Mouse (Mus musculus) naive thymus-derived CD4-positive, alpha-beta T cell, adult 2 months (primary cell): ENCODE measurements around the gene Stx18.

Experiments
- DNase-seq: peaks from one replicate; pipeline ENCODE4 v3.0.0-alpha.2; 2011; ENCODE audit warnings: low read depth

Stx18 gene

DNA sequence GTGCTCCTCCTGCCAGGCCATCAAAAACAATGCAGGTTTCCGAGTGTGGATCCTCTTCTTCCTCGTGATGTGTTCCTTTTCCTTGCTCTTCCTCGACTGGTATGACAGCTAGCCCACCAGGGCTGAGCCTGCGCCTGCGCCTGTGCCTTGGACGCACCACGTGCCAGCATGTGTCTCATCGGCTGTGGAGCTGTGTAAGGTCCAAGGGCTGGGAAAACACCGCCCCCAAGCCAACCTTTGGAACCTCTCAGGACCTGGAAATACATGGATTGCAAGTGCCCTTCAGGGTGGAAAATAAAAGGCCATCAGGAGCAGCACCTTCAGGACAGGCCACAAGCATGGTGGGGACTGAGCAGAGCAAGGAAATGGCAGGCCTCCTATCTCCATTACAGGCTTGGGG, 97.7 kb downstream of the Stx18 start:
- DNase-seq: no peak

- no peak for DNase-seq
These were observed 98.6 kb downstream of the Stx18 start for GRCm38 (mm10) chr5:38137163-38137562.

DNA sequence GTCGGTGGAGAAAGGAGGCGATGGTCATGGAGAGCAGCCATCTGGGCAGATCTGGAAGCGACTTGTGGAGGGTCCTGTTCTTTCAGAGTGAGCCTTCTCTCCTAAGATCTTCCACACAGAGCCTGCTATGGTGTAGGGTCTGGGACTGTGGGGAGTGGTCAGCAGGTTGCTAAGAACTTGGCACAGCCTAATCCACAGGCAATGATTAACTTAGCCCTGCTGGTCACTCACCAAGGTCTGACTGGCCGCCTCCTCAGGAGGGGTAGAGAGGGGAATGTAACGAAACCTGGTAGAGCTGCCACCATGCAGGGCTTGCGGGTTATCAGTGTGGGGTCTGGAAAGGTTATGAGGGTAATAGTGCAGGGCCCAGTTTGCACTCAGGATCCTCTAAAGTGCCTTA, 102.4 kb downstream of the Stx18 start:
- no peak for DNase-seq

DNA sequence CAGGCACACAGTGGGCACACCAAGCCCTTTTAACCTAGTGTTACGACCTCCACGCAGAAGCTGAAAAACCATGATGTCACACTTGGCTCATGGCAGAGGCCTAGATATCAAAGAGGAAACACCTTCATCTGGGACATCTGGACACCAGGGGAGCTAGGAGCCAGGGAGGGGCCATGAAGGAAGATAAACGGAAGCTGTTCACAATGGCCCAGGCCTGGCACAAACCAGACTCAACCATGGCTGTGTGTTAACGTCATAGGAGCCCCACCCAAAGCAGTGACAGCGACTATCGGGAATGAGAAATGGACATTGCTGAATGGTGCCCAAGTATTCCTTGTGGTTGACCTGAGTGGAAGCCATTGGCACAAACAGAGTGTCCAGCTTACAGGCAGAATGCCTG, 108.0 kb downstream of the Stx18 start:
- DNase-seq: no peak

GRCm38 (mm10) chr5:38151264-38151663, 112.7 kb downstream of the Stx18 start:
- DNase-seq: no peak

- DNase-seq: no peak
These were observed 113.9 kb downstream of the Stx18 start for GRCm38 (mm10) chr5:38152201-38153108.

- no peak for DNase-seq
These were observed 115.1 kb downstream of the Stx18 start for GRCm38 (mm10) chr5:38153636-38154035.

DNA sequence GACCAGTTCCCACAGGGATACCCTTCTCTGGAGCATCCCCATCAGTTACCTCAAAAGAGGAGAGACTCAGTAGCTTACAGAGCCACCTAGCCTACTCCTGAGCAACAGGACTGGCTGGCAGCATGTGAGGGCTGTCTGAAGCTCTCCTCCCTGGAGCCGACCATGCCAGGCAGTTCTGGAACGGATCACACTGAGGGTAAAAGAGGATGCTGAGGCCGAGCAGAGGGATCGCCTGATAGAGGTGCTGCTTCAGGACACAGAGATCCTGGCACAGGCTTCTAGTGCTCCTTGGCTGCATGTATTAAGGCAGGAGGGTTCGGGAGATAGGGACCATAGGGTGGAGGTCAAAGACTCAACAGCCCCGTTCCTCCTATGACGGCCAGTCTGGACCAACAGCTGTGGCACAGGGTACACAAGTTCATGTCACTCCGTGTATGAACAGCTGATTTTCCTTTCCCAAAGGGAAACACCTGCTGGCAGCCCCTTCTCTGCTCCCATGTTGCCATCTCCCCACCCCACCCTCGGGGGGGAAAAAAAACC, 119.0 kb downstream of the Stx18 start:
- DNase-seq: no peak

DNA sequence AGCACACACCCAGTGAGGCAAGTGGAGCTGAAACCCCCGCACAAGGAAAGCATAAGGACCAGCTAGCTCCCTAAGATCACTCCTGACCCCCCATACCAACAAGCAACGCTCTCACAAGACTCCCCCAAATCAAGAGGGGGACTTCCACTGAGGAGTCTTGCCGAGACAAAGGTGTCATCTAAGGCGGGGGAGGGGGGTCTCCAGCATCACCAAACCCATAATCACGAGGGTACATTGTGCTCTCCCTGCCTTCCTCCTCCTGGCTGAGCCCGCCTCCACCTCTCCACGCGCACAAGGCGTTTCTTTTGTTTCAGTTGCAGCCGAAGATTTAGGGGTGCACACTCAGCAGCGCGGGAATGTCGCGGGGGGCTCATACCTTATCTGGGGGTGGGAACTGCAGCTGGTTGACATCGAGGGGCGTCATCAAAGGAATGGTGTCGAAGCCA, 120.0 kb downstream of the Stx18 start:
- DNase-seq: no peak

GRCm38 (mm10) chr5:38158947-38159633, 120.5 kb downstream of the Stx18 start:
- DNase-seq: no peak

DNA sequence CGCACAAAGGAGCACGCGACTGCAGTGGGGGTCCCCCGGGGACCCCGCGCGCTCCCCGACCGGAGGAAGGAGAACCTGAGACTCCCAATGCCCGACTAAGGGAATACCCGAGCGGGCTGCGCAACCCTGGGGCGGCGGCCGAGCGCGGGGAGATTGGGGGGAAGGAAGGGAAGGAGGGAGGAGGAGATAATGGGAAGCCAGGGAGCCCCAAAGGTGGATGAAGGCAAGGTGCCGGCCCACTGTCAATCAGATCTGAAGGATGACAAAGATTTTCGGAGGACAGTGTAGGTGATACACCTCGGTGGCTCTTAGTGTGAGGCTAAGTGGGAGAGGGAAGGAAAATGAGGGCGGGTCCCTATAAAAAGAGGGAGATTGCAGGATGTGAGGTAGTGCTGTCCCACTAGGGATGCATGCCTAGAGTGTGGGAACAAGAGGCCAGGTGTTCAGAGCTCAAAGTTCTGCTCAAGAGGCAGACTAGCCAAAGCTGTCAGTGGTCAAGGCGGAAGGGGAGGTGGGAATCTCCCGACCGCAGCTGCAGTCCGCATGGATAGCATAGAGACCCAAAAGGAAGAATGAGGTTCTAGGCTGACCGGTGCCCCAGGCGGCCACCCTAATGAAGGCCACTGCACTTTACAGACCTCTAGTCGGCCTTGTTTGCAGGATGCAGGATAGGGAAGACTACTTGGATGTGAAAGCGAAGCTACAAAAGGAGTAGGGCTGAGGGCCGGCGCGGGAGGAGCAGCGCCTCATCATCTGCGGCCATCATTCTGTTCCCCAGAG, 121.3 kb downstream of the Stx18 start, which contains the start of gene Nsg1:
Gene Nsg1 (minus strand): TSS at position 274 of the 780 bp plus-strand sequence.
- DNase-seq: no peak

- DNase-seq: no peak
These were observed 130.0 kb downstream of the Stx18 start for GRCm38 (mm10) chr5:38168497-38168896.

- DNase-seq: no peak
These were observed 135.2 kb downstream of the Stx18 start for GRCm38 (mm10) chr5:38173766-38174165.

DNA sequence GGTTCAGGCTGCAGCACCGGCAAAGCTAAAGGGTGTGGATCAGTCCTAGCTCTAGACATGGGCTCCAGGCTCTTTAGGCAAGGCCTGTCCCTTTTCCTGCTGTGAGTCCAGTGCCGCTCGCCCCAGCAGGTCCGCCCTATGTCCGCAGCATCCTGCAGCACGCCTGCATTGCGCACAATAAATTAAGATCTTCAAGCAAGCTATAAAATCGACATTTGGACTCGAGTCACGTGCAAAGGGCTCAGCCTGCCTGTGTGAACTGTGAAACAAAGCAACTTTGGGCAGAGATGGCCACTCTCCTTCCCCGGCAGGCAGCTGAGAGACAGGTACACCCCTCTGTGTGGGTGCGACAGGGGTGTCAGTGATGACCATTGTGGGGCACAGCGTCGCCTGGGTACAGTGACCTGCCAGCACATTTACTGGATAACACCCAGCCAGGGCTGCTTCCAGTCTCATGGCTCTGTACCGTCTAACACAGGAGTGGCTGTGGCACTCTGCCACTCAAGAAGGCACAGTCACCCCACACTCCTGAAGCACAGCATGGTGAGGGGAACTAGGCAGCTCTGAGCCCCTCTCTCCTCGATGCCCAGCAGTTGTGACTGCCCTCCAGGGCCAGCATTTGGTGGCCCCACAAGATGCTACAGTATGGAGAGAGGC, 135.8 kb downstream of the Stx18 start:
- DNase-seq: no peak

DNA sequence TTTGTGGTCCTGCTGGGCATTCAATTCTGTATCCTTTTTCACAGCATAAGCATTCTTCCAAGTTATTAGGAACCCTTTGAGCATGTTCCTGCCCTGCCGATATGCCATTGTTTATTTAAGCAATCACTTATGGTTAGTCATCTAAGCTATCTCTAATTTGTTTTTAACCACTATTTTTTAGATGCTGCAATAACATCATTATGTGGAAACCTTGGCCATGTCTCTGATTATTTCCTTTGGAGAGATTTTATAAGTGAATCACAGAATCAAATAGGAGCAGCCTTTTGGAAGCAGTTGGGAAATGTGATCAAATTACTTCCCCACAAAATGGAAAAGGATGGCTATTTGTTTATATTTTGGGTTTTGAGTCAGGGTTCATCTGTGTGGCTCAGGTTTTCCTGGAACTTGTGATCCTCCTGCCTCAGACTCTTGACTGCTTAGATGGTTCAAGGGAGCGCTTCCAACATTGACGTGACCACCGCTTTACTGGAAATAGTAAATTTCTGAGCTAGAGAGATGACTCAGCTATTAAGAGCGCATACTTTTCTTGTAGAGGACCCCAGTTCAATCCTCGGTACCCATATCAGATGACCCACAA, 146.2 kb downstream of the Stx18 start:
- DNase-seq: no peak

DNA sequence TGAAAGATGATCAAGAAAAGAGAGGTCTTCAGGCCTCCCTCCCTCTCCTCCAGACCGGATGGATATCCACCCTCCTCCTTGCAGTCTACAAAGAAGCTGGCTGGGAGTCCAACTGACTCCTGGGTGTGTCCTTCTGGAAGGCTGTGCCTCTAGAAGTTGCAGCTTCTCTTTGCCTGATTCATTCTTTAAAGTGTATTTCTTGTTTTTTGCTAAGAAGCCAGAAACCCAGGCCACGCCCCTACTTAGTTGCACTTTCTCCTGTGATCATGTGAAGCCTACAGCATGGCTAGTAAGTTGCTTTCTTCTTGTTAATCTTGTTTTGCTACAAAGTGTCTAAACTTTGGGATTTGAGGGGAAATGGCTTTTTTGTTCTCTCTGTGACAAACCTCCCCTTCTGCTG, 148.5 kb downstream of the Stx18 start:
- DNase-seq: no peak
